Mouse (Mus musculus): ENCODE results near the gene Endog. TPM values are rescaled to one million over a fixed set of nuclear protein-coding genes. Genes with fewer than 3 reads are reported as not detected.
"Not testable (repeated sequence)": the region's sequence is repeated elsewhere in the genome, so short reads cannot be mapped to it uniquely, and the experiment has no call there.

Gene Endog
- polyA plus RNA-seq, 2 experiments from 2014 or later = 1.3 to 2.5 TPM

GRCm38 (mm10) chr2:30171997-30172382 lies 697 bp downstream of the Endog start:
- ATAC-seq = no peak

- ATAC-seq = no peak
Observed at GRCm38 (mm10) chr2:30173541-30174240, 2.4 kb downstream of the Endog start.

DNA sequence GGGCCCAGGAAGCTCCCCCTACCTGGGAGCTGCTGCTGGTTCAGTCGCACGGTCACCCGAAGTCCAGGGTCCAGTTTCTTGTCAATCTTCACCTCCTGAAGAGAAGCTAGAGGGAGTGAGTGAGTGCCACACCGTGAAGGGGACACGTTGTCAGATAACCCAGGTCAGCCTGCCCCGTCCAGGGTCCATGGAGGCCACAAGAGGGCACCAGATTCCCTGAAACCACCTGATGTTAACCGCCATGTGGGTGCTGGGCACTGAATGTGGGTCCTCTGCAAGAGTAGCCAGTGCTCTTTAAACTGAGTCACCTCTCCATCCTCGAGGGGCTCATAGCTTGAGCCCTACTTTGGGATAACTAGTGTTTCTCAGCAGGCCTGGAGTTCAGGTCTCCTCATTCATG lies 4.6 kb downstream of the Endog start:
- ATAC-seq = no peak

DNA sequence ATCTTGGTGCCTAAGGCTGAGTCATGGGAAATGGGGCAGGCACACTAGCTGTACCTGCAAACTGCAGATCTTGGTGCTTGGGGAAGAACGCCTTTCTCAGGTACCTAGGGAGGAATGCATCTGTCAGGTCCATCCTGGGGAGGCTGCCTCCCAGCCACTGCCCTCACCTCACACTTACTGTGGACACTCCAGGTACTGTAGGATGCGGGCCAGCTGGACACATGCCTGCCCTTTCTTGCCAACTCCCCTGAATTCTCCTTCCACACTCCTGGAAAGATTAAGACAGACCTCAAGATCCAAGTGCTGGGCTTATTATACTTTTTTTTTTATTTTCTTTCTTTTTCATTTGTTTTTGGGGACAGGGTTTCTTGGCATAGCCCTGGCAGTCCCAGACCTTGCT lies 5.3 kb downstream of the Endog start:
- ATAC-seq = no peak

- peak; percentile 100 for ATAC-seq
Observed at GRCm38 (mm10) chr2:30177700-30178675, 6.7 kb downstream of the Endog start, which contains the start of gene Spout1. TSS of gene Spout1 (minus strand) at chr2:30178459.

GRCm38 (mm10) chr2:30178711-30179110 lies 7.4 kb downstream of the Endog start:
- not testable (repeated sequence) for ATAC-seq

- no peak for ATAC-seq
Observed at GRCm38 (mm10) chr2:30182424-30182823, 11.1 kb downstream of the Endog start.

GRCm38 (mm10) chr2:30183721-30184120 lies 12.4 kb downstream of the Endog start:
- ATAC-seq = no peak

- ATAC-seq = no peak
Observed at GRCm38 (mm10) chr2:30185276-30185675, 14.0 kb downstream of the Endog start.

GRCm38 (mm10) chr2:30185681-30186080 lies 14.4 kb downstream of the Endog start:
- ATAC-seq = no peak

DNA sequence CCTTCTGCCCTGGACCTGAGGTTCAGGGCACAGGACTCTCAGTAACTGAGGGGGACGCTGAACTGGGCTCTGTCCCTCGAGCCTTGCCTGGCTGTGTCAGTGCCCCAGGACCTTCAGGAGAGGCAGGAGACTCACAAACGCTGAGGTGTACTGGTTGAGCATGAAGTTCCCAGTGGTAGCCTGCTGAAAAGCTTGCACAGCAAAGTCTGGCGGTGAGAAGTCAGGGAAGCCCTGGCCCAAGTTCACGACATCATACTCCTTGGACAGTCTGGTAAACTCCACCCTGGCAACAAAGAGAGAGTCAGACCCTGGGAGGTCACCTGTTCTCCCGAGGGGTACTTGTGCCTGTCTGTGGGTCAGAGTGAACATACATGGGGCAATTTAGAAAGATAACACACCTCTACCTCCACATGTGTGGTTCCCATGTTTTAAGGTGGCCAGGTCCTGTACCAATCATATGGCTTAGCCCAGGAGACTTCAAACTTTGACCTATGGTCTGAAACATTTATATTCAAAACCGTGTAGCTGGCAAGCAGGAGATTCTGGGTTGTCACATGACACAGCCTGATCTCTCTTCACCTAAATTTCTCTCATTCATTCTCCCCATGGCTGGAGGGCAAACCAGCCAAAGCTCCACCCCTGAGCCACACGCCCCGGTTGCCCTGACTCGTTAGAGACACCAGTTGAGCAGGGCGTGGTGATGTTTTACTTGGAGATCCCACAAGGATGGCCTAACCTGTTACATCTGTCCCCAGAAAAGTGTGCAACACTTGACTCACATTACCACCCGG lies 20.7 kb downstream of the Endog start:
- no peak for ATAC-seq

- ATAC-seq = no peak
Observed at GRCm38 (mm10) chr2:30194656-30195055, 23.4 kb downstream of the Endog start.

- ATAC-seq = no peak
Observed at GRCm38 (mm10) chr2:30198021-30198420, 26.7 kb downstream of the Endog start.

DNA sequence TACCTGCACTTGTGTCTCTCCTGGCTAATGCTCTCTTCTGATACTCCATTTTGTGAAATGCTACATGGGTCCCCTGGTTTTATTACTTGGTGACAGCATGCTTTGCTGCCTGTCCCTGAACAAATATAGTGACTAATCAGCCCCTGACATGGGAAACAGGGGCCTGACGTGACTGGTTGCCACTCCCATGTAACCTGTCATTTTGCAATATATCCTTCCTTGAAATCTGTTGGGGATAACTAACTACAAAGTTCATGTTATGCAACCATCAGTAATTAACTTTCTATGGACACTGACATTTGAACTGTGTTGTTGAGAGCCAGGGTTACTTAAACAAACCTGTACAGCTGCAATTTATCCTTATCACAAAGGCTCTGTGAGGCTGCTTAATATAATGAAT lies 28.7 kb downstream of the Endog start:
- ATAC-seq = no peak

- ATAC-seq = no peak
Observed at GRCm38 (mm10) chr2:30200388-30200925, 29.2 kb downstream of the Endog start.

- no peak for ATAC-seq
Observed at GRCm38 (mm10) chr2:30203439-30203838, 32.1 kb downstream of the Endog start.

DNA sequence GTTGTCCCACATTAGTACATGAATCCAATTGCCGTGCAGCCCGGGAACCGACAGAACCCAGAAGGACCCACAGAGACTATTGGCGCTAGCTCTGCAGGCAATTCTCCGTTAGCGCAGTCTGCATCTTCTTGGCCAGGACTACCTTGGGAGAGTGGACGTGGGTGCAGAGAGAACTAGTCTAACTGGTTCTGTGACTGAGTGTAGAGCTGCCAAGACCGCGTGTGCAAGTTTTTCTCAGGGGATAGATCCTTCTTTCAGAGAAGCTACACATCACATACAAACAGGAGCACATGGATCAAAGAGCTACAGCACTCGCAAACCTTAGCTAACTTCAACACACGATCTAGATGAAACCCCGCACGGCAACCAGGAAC lies 33.9 kb downstream of the Endog start:
- ATAC-seq = peak; percentile 21

DNA sequence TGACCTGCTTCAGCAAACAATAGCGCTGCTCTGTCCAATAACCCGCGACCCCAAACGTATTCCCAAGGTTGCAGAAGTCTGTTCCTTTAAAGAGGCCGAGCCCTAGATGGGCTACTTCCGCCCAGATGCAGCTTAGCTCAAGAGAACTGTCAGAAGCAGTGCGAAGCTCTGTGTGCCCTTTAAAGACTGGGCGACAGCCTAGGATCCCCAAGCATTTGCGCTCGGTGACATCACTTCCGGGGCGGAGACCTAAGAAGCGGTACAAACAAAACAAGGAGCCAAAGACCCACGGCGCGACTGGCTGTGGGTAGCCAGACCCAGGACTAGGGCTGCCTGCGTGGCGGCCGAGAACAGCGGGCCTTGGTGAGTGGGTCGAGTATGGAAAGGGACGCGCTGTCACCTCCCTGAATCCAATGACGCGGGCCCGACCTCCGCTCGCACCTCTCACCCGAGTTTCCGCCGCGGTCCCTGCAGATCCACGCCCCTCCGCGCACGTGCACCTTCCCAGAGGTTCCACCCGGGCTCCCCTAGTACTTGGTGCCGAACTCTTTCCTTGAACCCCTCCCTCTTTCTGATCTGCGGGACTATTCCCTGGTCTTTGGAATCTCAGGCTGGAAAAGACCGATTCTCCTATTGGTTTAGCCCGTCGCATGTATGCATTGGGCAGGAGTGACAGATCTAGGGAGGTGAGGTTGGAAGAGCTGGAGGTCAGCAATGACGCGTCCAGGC lies 34.5 kb downstream of the Endog start, which contains the start of gene Kyat1:
Kyat1 (minus strand) TSS at position 219 of the 729 bp plus-strand sequence.
- ATAC-seq = peak; percentile 99

DNA sequence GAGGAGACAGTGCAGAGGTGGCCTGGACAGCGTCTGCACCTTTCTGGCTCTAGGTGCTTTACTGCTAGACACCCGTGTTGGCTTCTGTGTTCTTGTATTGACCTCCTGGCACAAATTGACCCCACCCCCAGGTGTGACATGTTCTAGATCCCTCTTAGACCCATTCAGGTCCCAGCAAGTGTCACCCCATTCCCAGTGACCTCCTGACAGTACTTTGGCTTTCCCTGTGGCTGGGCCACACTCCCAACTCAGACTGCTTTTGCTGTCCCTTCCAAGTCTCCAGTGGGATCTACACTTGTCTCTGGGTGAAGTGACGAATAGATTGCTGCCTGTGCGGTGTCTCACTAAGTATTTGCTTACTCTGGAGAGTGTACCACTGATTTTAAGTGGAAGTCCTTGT lies 36.1 kb downstream of the Endog start:
- no peak for ATAC-seq

DNA sequence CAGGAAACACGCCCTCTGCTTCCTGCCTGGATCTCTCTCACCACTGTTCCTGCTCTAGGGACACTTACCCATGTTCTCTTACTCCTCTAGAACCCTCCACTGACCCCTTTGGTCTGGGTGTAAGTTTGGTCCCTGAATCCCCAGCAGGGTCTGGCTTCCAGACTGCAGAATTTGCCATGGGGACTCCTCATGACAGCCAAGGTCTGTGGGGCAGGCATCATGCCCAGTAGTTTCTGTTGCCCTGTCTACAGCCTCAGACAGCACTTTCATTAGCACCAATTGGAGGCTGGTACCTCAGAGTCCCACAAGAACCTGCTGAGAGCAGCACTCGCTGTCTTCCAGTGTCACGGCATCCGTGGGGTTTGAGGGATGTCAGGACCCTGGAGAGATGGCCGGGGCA lies 36.6 kb downstream of the Endog start:
- no peak for ATAC-seq

DNA sequence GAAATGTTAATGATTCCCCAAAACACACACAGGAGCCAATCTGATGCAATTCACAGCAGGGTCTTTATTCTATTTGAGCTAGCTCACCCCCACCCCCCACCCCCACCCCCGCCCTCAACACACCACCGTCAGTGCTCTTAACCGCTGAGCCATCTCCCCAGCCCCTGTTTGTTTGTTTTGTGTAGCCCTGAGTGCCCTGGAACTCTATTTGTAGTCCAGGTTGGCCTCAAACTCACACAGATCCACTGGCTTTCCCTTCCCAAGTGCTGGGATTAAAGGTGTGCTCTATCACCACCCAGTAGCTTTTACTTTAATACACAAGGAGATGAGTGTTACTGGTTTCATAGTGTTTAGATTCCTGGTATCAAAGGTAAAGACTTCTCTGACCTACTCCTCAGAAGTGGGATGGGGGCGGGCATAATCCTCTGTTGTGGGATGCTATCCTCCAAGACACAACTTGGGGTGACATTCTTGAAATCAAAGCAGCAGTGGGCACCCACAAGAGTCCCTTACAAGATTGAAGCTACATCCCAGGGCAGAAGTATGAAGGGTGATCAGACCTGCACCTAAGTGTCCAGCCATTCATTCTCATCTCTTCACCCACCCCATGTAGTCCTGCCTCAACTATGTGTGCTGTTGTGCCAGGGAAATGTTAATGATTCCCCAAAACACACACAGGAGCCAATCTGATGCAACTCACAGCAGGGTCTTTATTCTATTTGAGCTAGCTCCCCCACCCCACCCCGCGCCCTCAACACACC lies 40.3 kb downstream of the Endog start:
- no peak for ATAC-seq
